Mouse (Mus musculus) kidney, postnatal 0 days (tissue): ENCODE results near the gene Lman1l. TPM values are rescaled to one million over a fixed set of nuclear protein-coding genes. Genes with fewer than 3 reads are reported as not detected.

Experiments
- ATAC-seq: fragments of 200-750 bp; cut with Nextera tagmentation; replicated peaks from 2 replicates; pipeline ENCODE4 v1.8.0; 2017; ENCODE audit warnings: low read depth, moderate number of reproducible peaks, moderate TSS enrichment, moderate library complexity; ENCODE audit not compliant: low FRiP score
- DNase-seq: peaks from one replicate; pipeline ENCODE4 v3.0.0-alpha.2; 2016; ENCODE audit warnings: low spot score
- H3K27ac ChIP-seq: fragments of 300-500 bp; sonication (generic); 2 replicates; pipeline ENCODE4 v1.5.1; 2014; ENCODE audit warnings: mild to moderate bottlenecking
- H3K27me3 ChIP-seq: fragments of 300-500 bp; sonication (generic); 2 replicates; pipeline ENCODE4 v1.6.1; 2014; ENCODE audit warnings: low read length, mixed read lengths; ENCODE audit not compliant: insufficient read depth
- H3K36me3 ChIP-seq: fragments of 300-500 bp; sonication (generic); 2 replicates; pipeline ENCODE4 v1.6.1; 2014; ENCODE audit warnings: low read length, mixed read lengths; ENCODE audit not compliant: insufficient read depth
- H3K4me1 ChIP-seq: fragments of 300-500 bp; sonication (generic); replicated peaks from 2 replicates; pipeline ENCODE4 v1.6.1; 2014; ENCODE audit warnings: antibody characterized with exemption, low read length, mixed read lengths; ENCODE audit not compliant: insufficient read depth
- H3K4me2 ChIP-seq: fragments of 300-500 bp; sonication (generic); 2 replicates; pipeline ENCODE4 v1.6.1; 2014; ENCODE audit warnings: mild to moderate bottlenecking, low read length, moderate library complexity, mixed read lengths
- H3K4me3 ChIP-seq: fragments of 300-500 bp; sonication (generic); replicated peaks from 2 replicates; pipeline ENCODE4 v1.5.1; 2014; ENCODE audit warnings: low read depth, low read length
- H3K9ac ChIP-seq: fragments of 300-500 bp; sonication (generic); 2 replicates; pipeline ENCODE4 v1.6.1; 2014; ENCODE audit warnings: low read depth, low read length
- H3K9me3 ChIP-seq: fragments of 300-500 bp; sonication (generic); replicated peaks from 2 replicates; pipeline ENCODE4 v1.6.1; 2016; ENCODE audit warnings: low read length, inconsistent platforms, mixed read lengths
- CTCF ChIP-seq: IDR thresholded peaks from 2 replicates; pipeline ENCODE4 v1.5.1; 2016; ENCODE audit warnings: antibody characterized with exemption, low read depth, mild to moderate bottlenecking, moderate library complexity
- WGBS: fragments of 180-500 bp; shearing (Covaris S2); extraction: QIAGEN DNeasy Blood & Tissue Kit; methylation state at CpG from one replicate; pipeline ENCODE4 v1.1.7; 2014; 5-methylcytosine and 5-hydroxymethylcytosine counted together
- polyA plus RNA-seq: library from polyadenylated mRNA; unstranded; fragments of >200 nt; fragmentation: Nextera tagmentation; extraction: Ambion mirVana; gene quantifications from 2 replicates; pipeline ENCODE4 v1.2.1, GENCODE M21; 2015

The Lman1l gene
- polyA plus RNA-seq, 1 experiment from 2014 or later, result not detected

DNA sequence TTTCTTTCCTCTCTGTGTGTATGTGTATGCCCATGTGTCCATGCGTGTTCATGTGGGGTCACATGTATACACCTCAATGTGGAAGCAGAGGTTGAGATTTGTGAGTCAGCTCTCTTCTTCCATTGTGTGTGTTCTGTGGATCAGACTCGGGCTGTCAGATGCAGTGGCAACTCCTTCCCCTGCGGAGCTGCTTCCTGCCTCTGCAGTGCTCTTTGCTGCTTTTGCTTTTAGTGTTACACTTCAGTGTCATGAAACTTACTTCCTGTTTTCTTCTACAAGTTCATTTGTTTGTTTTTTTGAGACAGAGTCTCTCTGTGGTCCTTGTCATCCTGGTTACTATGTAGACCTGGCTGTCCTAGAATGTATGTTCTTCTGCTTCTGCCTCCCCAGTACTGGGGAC, 35.6 kb downstream of the Lman1l start:
- no peak overlapping the region for H3K4me2 ChIP-seq

GRCm38 (mm10) chr9:57577144-57577849, 43.3 kb downstream of the Lman1l start:
- H3K9me3 ChIP-seq, result no peaks in the 10 kb centered on the region
- H3K27ac ChIP-seq, result no peak overlapping the region
- no peaks in the 10 kb centered on the region for H3K4me1 ChIP-seq
- 82% methylated on average over 6 of the region's 6 CpGs for WGBS
- TF ChIP-seq CTCF, result no peak
- DNase-seq, result no peak
- no peak overlapping the region for H3K9ac ChIP-seq
- peaks cover 51% of the 10 kb centered on the region for H3K36me3 ChIP-seq
- no peak overlapping the region for H3K4me2 ChIP-seq
- no peaks in the 10 kb centered on the region for H3K27me3 ChIP-seq
- no peak overlapping the region for H3K4me3 ChIP-seq
- ATAC-seq, result no peak

More for the DNA sequence above, 35.6 kb downstream of the Lman1l start:
- WGBS, result 85% methylated on average over 3 of the region's 3 CpGs
- H3K27ac ChIP-seq, result no peak overlapping the region
- H3K9me3 ChIP-seq, result no peaks in the 10 kb centered on the region
- TF ChIP-seq CTCF, result no peak
- H3K27me3 ChIP-seq, result no peaks in the 10 kb centered on the region
- no peak overlapping the region for H3K9ac ChIP-seq
- H3K36me3 ChIP-seq, result peaks cover 53% of the 10 kb centered on the region; the same call in 1 of the 2 replicates
- no peak for ATAC-seq
- no peak for DNase-seq
- H3K4me1 ChIP-seq, result peaks cover 5% of the 10 kb centered on the region; the same call in 1 of the 2 replicates
- no peak overlapping the region for H3K4me3 ChIP-seq

DNA sequence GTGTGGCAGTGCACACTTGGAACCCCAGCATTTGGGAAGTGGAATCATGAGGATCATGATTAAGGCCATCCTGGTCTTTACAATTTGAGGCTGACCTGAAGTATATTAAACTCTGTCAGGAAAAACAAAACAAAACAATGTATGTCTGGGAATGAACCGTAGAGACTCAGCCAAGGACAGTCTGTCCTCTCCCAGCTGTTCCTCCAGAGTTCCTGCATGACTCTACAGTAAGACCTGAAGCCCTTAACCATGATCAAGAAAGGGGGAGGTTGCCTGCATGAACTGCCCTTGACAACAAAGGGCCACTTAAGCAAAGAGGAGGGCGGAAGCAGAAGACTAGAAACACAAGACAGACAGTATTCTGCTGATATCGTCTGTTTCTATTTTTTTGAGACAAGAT, 45.0 kb downstream of the Lman1l start:
- H3K36me3 ChIP-seq, result peaks cover 39% of the 10 kb centered on the region
- H3K4me2 ChIP-seq, result no peak overlapping the region
- H3K4me3 ChIP-seq, result no peak overlapping the region
- TF ChIP-seq CTCF, result no peak
- no peaks in the 10 kb centered on the region for H3K9me3 ChIP-seq
- no peak overlapping the region for H3K27ac ChIP-seq
- 72% methylated on average over 3 of the region's 3 CpGs for WGBS
- H3K27me3 ChIP-seq, result no peaks in the 10 kb centered on the region
- H3K4me1 ChIP-seq, result no peaks in the 10 kb centered on the region
- DNase-seq (no peak), ATAC-seq (no peak)
- H3K9ac ChIP-seq, result no peak overlapping the region

GRCm38 (mm10) chr9:57574397-57574796, 46.2 kb downstream of the Lman1l start:
- no peak overlapping the region for H3K4me2 ChIP-seq

GRCm38 (mm10) chr9:57568500-57568899, 52.1 kb downstream of the Lman1l start:
- no peak overlapping the region for H3K4me3 ChIP-seq
- no peak for ATAC-seq
- H3K4me1 ChIP-seq, result peaks cover 15% of the 10 kb centered on the region
- WGBS, result 86% methylated on average over 6 of the region's 6 CpGs
- no peaks in the 10 kb centered on the region for H3K9me3 ChIP-seq
- no peak overlapping the region for H3K4me2 ChIP-seq
- no peaks in the 10 kb centered on the region for H3K27me3 ChIP-seq
- no peak for DNase-seq
- no peak overlapping the region for H3K27ac ChIP-seq
- peaks cover 22% of the 10 kb centered on the region; the same call in 1 of the 2 replicates for H3K36me3 ChIP-seq
- H3K9ac ChIP-seq, result no peak overlapping the region
- no peak for TF ChIP-seq CTCF

More at GRCm38 (mm10) chr9:57574397-57574796, 46.2 kb downstream of the Lman1l start:
- Histone ChIP-seq H3K9me3 (no peaks in the 10 kb centered on the region), H3K27me3 (no peaks in the 10 kb centered on the region), H3K4me1 (no peaks in the 10 kb centered on the region), H3K27ac (no peak overlapping the region), H3K4me3 (no peak overlapping the region), H3K36me3 (peaks cover 32% of the 10 kb centered on the region), H3K9ac (no peak overlapping the region)
- no peak for TF ChIP-seq CTCF
- ATAC-seq, result no peak
- no peak for DNase-seq

GRCm38 (mm10) chr9:57566846-57567245, 53.7 kb downstream of the Lman1l start:
- Histone ChIP-seq H3K9me3 (no peaks in the 10 kb centered on the region), H3K4me3 (no peak overlapping the region), H3K36me3 (peaks cover 18% of the 10 kb centered on the region; the same call in 1 of the 2 replicates), H3K4me2 (no peak overlapping the region), H3K4me1 (peaks cover 31% of the 10 kb centered on the region), H3K9ac (no peak overlapping the region), H3K27me3 (no peaks in the 10 kb centered on the region), H3K27ac (0 out of 2 replicates have a peak overlapping the region, but pooled peaks have one; percentile 70)
- WGBS, result 45% methylated on average over 8 of the region's 8 CpGs
- peak; percentile 77 for TF ChIP-seq CTCF
- ATAC-seq, result peak; percentile 77
- DNase-seq, result peak; percentile 45
